Mouse (Mus musculus): ENCODE measurements around the gene Xpo5.

Xpo5 gene

DNA sequence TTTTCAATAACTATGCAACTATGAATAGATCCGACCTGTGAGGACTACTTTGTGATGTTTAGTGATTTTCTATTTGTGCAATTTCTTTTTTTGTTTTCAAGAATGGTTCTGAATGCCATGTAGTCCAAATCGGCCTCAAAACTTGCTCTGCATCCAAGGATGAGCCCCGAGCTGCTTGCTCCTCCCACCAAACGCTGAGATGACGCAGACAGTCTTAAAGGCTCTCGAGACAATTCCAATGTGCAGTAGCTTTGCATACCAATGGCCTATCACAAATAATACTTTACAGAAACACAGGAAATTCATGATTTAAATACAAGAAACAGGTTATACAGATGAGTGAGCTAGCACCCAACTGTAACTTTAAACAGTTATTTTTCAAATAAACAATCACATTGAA is 1.4 kb upstream of the Xpo5 start:
- DNase-seq (ENCODE audit: extremely low read depth, low read depth), result peak; percentile 54

DNA sequence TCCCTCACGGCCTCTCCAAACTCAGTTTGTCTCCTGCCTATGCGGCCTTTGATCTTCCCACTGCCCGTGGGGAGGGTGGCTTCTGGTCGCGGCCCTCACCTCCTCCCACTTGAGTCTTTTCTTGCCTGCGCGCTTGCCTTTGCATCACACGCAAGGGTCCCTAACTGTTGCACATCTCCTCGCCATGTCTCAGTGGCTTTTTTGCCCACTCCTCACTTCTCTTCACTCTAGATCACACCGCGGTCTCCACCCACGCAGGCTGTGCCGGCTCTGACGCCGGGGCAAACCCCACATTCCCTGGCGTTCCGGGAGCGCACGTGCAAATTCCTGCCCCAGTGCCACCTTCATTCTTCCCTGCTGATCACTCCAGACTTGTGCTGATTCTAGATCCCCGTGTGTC is 496 bp downstream of the Xpo5 start:
- no peak for DNase-seq (ENCODE audit: extremely low read depth, low read depth)

DNA sequence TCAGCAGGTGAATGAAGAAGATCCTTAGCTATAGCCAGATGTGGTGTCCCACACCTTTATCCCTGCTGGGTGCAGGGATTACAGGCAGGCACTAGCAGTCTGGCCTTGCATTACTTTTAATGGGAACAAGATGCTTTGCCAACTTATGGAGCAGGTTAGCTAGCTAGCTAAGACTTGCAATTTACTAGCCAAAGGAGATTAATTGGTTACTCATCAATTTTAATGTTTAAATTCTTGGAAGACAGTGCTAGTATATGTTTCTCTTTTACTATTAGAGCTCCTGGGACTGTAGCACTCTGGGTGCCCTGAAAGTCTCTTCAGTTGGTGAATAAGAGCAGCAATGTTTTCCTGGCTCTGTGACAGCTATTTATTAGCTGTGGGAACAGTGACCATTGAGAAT is 4.1 kb downstream of the Xpo5 start:
- no peak for DNase-seq (ENCODE audit: extremely low read depth, low read depth)

DNA sequence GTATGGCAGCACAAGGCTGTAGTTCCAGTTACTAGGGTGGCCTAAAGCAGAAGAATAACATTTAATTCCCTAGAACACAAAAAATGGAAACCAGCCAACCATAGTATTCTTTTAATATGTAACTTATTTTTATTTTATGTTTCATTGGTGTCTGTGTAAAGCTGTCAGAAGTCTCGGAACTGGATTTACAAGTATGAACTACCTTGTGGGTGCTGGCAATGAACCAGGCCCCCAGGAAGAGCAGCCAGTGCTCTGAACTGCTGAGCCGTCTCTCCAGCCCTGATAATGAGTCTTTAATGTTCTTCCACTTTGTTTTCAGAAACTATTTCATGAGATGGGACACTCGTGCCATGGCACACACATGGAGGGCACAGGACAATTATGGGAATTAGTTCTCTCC is 8.0 kb downstream of the Xpo5 start:
- DNase-seq (ENCODE audit: extremely low read depth, low read depth), result no peak

DNA sequence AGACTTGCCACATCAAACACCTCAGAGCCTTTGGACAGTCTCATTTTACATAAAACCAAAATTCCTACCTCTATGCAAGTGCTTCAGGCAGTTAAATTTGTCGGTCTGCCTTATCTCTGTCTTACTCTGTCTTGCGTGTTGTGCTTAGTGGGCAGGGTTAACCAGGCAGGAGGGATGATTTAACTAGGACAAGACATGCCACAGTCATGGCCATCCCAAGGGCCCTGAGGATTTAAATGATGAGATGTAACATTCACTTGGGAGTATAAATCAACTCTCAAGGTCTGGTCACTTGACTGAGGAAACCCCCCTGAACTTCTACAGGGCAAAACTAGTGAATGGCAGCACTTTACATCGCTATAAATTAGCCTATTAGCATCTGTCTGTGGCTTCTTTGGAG is 19.0 kb downstream of the Xpo5 start:
- DNase-seq (ENCODE audit: extremely low read depth, low read depth), result no peak

DNA sequence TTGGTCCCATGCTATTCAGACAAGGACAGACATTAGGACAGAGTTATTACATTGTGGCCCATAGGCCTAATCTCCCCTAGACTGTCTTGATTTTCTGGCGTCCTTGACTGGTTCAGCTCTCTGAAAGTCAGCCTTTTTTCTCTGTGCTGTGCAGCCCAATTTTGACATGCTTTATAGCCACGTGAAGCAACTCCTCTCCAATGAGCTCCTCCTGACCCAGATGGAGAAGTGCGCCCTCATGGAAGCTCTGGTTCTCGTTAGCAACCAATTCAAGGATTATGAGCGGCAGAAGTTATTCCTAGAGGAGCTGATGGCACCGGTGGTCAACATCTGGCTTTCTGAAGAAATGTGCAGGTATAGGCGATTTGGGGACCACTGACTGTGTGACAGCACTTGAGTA is 25.0 kb downstream of the Xpo5 start:
- DNase-seq (ENCODE audit: extremely low read depth, low read depth), result no peak

DNA sequence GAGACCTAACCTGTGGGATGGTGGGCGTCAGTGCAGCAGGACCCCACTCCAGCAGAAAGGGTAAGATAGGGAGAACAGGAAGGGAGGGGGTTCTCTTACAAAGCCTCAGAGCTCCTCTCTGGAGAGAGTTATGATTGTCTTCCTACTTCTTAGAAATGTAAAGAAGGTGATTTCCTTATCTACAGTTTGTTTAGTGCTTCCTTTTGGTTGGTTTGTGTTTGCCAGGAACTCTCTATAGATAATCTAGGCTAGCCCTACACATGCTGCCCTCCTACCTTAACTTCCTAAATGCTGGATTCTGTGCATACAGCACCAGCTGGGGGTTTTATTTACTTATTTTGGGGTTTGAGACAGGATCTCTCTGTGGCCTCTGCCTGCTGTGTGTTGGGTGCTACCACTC is 33.5 kb downstream of the Xpo5 start:
- DNase-seq (ENCODE audit: extremely low read depth, low read depth), result no peak

DNA sequence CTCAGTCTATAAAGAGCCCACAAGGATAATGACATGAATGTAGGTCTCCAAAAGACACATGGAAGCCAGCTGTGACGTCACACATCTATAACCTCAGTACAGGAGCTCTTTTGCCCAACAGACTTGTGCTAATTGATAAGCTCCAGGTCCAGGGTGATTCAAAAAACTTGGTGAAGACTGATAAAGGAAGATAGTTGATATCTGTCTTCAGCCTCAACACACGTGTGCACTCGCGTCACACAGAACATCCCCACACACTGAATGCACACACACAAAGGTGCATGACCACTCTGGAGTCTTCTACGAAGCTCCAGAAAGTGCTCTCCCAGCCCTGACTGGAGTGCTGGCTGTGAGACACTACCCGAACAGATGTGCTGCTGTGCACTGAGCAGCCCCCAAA is 34.5 kb downstream of the Xpo5 start:
- no peak for DNase-seq (ENCODE audit: extremely low read depth, low read depth)

DNA sequence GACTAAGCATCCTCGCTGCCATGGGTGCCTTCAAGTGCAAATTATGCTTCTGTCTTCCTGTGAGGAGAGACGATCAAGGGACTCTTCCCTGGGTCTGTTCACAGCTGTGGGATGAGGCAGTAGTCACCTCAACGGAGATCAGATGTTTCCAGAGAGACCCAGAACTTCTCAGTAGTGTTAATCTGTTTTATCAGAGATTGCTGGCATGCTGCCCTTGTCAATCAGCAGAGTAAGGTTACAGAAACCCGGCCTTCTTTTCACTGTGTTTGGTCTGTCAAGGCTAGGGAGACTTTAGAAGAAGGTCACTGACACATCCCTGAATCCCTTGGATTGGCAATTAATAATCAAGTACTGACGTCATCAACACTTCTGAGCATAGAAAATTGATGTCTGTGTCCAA is 34.9 kb downstream of the Xpo5 start:
- DNase-seq (ENCODE audit: extremely low read depth, low read depth), result no peak

DNA sequence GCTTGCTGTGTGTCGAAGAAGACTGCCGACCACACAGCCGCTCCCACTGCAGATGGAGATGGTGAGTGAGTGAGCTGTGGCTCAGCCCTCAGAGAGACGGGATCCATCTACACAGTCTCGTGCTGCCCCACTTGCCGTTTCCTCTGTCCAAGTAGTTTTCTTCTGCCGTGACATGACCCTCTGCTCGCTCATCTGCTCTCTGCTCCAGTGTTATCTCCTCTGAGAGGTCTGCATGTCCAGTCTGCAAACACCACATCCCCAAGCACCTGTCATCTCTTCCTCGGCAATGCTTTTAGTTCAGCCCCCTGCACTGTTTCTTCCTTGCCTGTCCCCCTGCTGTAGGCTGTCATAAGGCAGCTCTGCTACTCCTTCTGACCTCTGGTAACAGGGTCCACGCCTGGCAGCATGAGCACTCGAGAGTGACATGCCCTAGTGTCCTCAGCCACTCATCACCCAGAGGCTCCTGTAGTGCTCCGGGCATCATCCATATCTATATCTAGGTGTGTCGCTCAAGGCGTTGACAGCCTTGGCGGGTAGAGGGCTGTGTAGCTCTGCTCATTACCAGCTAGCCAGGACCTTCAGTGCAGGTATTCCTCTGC is 37.0 kb downstream of the Xpo5 start:
- no peak for DNase-seq (ENCODE audit: extremely low read depth, low read depth)

DNA sequence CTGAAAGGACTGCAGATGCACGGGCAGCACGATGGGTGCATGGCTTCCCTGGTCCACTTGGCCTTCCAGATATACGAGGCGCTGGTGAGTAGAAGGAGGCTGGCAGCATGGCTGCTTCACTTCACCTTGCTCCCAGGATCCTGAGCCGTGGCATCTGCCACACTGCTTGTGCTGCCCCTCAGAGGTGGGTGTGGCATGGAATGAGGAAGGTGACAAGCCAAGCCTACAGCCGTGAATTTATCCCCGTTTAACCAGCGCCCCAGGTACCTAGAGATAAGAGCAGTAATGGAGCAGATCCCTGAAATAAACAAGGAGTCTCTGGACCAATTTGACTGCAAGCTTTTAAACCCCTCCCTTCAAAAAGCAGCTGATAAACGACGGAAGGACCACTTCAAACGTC is 38.9 kb downstream of the Xpo5 start:
- no peak for DNase-seq (ENCODE audit: extremely low read depth, low read depth)

DNA sequence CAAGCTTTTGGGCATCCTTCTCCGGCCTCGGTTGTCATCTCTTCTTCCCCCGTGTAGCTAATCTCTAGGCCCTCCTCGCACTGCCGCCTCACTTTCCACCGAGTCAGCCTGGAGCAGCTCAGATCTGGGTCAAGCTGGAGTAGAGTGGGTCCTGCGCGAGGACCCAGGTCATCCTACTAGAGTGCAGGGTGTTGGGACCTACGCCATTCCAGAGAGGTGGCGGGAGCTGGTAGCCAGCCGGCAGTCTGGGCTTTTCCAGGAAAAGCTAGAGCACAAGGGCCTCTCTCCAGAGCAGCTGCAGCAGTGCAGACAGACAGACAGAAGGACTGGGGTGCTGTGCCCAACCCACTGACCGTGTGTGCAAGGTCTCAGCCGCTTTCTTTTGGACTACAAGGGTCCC is 39.7 kb downstream of the Xpo5 start:
- no peak for DNase-seq (ENCODE audit: extremely low read depth, low read depth)

DNA sequence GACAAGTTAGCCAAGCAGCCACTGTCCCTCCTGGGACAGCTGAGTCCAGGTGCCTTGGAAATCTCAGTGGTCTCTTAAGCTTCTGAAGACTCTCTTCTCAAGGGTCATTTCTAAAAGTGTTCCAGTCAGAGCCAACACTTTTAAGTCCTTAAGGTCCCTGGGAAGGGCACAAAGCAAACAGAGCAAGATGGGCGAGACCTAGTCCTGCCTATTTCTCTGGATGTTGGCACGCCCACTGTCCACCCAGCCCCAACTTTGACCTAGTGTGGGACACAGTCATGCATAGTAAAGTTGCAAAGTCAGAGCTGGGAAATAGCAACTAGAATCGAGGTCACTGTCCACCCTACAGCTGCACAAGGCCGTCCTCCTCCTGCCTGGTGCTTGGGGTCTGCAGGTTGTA is 40.4 kb downstream of the Xpo5 start:
- DNase-seq (ENCODE audit: extremely low read depth, low read depth), result no peak

DNA sequence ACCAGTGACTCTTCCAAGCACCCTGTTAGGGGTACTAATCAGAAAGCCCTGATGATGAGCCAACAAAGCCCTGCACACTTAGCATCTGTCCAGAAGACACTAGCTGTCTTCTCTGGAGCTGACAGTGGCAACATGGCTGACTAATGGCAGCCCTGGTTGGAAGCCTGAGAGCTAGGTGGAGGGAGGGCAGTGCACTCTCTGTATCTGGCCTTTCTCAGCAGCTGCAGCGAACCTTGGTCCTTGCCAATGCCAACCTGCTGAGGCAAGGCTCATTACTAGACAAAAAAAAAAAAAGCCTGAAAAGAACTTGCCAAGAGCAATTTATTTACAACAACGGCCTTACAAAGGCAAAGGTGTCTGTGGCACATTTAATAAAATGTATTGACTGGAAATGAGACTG is 41.0 kb downstream of the Xpo5 start:
- DNase-seq (ENCODE audit: extremely low read depth, low read depth), result no peak

DNA sequence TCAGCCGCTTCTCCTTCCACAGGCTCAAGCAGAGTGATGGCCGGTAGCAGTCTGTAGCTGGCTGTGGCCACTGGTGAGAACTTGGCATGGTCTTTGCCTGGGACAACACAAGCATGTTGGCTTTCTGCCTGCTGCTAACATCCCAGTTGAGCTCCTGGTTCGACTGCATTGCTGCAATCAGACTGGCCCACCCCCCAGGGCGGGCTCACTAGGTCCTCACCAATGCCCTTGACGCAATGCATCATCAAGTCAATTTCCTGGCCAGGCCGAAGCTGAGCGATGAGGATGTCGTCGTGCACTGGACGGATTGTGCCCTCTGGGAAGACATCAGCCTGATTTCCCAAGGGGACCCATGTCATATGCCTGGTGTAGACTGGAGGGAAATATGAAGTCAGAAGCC is 42.0 kb downstream of the Xpo5 start:
- no peak for DNase-seq (ENCODE audit: extremely low read depth, low read depth)

DNA sequence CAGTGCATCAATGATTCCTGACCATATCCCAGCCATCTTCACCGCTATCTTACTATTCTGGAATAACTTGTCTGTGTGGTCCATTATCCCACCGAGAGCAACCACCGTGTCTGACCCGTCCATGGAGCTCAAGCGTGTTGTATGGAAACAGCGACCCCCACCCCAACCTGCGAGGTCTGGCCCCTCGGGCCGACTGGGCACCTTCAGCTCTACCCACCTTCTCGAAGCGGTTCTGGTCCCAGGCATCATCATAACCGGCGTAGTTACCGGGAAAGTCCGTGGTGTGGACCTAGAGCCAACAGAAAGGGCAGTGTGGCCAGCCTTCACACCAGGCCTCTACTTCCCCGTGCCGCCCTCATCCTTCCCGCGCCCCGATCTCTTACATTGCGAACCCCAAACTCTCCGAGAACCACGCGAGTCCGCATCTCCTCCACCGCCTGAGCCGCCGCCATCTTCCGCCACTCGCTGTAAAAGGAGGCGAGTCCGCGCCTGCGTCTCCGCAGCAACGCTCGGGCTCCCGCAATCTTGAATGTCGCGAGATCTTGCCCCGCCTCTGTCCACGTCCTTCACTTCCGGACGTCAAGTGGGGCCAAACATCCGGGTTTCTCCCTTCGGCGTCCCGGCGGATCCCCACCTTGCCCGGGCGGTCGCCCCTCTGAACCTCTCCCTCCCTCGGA is 45.1 kb downstream of the Xpo5 start, which contains the start of the genes Polr1c and Yipf3:
TSS of gene Polr1c (minus strand) at position 543 of the 677 bp plus-strand sequence.
TSS of gene Yipf3 (plus strand) at position 569 of the 677 bp plus-strand sequence.
- peak; percentile 82 for DNase-seq (ENCODE audit: extremely low read depth, low read depth)

DNA sequence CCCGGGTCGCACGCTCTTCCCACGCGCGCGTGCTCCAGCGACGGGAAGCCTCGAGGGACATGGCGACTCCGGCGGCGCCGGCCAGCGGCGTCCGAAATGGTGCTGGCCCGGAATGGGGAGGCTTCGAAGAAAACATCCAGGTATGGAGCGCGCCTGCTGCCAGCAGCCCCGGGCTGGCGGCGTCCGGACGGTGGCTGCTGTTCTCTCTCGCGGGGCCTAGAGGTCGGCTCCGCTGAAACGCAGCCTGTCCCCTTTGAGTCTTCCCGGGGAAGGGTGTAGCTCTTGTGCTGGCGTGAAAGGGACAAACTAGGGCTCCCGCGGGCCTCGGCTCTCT is 45.6 kb downstream of the Xpo5 start:
- DNase-seq (ENCODE audit: extremely low read depth, low read depth), result no peak

DNA sequence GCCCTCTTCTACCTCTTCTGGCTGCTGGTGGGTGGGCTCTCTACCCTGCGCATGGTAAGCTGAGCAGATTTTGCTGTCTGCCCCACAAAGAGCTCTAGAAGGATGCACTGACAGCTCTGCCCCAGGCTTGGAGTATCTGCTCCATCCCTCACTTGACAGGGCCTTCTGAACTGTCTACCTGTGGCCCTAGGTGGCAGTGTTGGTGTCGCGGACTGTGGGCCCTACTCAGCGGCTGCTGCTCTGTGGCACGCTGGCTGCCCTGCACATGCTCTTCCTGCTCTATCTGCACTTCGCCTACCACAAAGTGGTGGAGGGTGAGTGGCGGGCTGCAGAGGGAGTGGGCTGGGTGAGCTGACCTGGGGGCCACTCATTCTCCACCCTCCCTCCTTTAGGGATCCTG is 48.6 kb downstream of the Xpo5 start:
- DNase-seq (ENCODE audit: extremely low read depth, low read depth), result no peak

DNA sequence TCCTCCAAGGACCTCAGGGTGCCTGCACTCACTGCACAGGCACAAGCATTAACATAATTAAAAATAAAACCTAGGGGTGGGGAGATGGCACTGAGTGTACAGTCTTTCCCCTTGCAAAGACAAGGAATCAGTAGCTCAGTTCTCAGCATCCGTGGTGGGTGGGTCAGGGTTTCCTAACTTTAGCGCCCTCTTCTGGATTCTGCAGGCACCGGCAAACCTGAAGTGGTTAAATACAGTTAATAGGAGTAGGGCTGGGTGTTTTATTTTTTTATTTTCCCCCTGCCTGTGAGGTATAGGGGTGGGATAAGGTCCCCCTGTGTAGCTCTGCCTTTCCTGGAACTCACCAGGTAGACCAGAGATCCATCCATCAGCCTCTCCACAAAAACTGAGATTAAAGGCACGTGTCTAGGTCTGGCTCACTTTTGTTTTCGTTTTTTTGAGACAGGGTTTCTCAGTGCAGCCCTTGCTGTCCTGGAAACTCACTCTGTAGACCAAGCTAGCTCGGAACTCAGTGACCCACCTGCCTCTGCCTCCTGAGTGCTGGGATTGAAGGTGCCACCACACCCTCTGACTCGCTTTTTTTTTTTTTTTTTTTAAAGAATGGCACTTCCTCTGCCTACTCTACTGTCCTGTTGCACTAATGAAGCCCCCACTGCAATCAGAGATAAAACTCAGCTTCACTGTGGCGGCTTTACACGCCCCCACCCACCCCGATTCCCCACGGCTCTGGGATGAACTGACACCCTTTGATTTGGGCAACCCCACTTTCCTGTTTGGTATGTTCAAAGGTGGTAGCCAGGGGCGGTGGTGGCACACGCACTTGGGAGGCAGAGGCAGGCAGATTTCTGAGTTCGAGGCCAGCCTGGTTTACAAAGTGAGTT is 50.2 kb downstream of the Xpo5 start:
- peak; percentile 53 for DNase-seq (ENCODE audit: extremely low read depth, low read depth)

DNA sequence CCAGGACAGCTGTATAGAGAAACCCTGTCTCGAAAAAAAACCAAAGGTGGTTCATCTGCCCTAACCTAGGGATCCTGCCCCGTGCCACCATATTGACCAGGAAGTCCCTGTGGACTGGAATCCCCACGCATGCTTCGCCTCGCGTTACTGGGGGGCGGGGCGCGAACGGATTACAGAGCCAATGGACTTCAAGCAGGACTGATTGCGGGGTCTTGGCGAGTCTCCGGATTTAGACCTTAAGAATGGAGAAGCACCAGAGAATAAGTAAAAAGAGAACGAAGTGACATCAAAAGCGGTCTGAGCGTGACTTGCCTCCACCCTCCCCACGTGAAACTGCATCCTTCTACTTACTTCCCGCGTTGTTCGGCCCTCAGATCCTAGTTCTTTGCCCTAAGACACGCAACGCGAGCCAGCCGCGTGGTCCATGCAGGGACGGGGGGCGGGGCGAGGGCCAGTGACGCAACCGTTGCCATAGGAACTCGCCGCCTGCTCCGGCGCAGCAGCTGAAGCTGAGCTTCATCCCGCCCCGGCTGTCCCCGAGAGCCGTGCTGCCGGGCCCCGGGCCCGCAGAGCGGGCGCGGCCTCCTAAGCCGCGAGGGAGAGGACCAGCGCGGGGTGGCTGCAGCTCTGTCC is 51.0 kb downstream of the Xpo5 start, which contains the start of gene Lrrc73:
TSS of gene Lrrc73 (plus strand) at position 80 of the 633 bp plus-strand sequence.
- DNase-seq (ENCODE audit: extremely low read depth, low read depth), result peak; percentile 54

DNA sequence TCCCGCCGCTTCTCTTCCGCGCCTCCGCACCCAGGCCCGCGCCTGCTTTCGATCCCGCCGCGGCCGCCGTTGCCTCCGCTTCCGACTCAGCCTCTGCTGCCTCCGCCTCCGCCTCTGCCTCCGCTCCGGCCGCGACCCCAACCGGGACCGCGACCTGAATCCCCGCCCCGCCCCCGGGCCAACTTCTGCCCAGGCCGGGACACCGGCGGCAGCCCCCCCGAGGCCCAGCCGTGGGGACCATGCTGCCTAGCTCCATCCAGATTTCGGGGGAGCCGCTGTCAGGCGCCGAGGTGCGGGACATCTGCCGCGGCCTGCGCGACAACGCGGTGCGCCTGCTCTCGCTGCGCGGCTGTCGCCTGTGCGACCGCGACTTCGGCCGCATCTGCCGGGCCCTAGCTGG is 51.5 kb downstream of the Xpo5 start:
- no peak for DNase-seq (ENCODE audit: extremely low read depth, low read depth)

DNA sequence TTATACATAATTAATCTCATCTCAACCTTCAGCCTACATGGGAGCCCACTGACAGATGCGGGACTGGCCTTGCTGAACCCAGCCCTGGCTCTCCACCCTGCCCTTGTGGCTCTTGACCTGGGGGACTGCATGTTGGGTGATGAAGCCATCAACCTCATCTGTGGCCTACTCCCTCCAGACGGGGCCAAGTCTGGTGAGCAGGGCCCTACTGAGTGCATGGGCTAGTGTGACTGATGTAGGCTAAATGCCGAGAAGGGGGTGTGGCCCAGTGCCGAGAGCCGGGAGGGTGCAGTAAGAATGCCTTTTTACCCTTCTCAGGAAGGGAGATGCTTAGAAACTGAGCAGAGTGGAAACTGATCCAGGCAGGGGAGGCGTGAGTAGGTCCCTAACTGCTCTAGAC is 52.6 kb downstream of the Xpo5 start:
- DNase-seq (ENCODE audit: extremely low read depth, low read depth), result no peak

Data from MEL-GATA-1-ER (cell line).